Mouse (Mus musculus): ENCODE measurements around the gene Rnf187. TPM values are rescaled to one million over a fixed set of nuclear protein-coding genes. Genes with fewer than 3 reads are reported as not detected.
A peak's percentile ranks its signal among the peaks of the same experiment; 100 is the strongest.

Rnf187 gene
- polyA plus RNA-seq, 1 experiment = 160 TPM

- Histone ChIP-seq H3K4me1 (ENCODE audit: control insufficient read depth, insufficient read depth, insufficient read length, low read length) (peaks cover 7% of the 10 kb centered on the region), H3K27me3 (ENCODE audit: control insufficient read depth, insufficient read depth, low read length) (no peaks in the 10 kb centered on the region), H3K27ac (ENCODE audit: insufficient read depth, low read depth, low read length) (no peak overlapping the region), H3K36me3 (ENCODE audit: control insufficient read depth, insufficient read depth, low read length) (no peaks in the 10 kb centered on the region), H3K4me3 (ENCODE audit: low read depth, low read length) (no peak overlapping the region)
- 60% methylated on average over 12 of the region's 12 CpGs for WGBS
- TF ChIP-seq POLR2A (IDR thresholded peaks at IDR 0.05; ENCODE audit: low read depth, low read length) = no peak
- no peak for TF ChIP-seq CTCF (IDR thresholded peaks at IDR 0.05; ENCODE audit: extremely low read depth, insufficient read length, insufficient replicate concordance, low read depth, low read length)
Observed at GRCm38 (mm10) chr11:58965001-58965760, 26.5 kb upstream of the Rnf187 start.

GRCm38 (mm10) chr11:58964216-58964615 lies 25.5 kb upstream of the Rnf187 start:
- H3K27me3 ChIP-seq (ENCODE audit: control insufficient read depth, insufficient read depth, low read length) = no peaks in the 10 kb centered on the region
- no peak overlapping the region for H3K27ac ChIP-seq (ENCODE audit: insufficient read depth, low read depth, low read length)
- H3K36me3 ChIP-seq (ENCODE audit: control insufficient read depth, insufficient read depth, low read length) = no peaks in the 10 kb centered on the region
- WGBS = 83% methylated on average over 7 of the region's 7 CpGs
- TF ChIP-seq CTCF (IDR thresholded peaks at IDR 0.05; ENCODE audit: extremely low read depth, insufficient read length, insufficient replicate concordance, low read depth, low read length) (no peak), POLR2A (IDR thresholded peaks at IDR 0.05; ENCODE audit: low read depth, low read length) (no peak)
- peaks cover 7% of the 10 kb centered on the region for H3K4me1 ChIP-seq (ENCODE audit: control insufficient read depth, insufficient read depth, insufficient read length, low read length)
- H3K4me3 ChIP-seq (ENCODE audit: low read depth, low read length) = no peak overlapping the region

- Histone ChIP-seq H3K27ac (ENCODE audit: insufficient read depth, low read depth, low read length) (no peak overlapping the region), H3K4me3 (ENCODE audit: low read depth, low read length) (no peak overlapping the region), H3K36me3 (ENCODE audit: control insufficient read depth, insufficient read depth, low read length) (no peaks in the 10 kb centered on the region), H3K4me1 (ENCODE audit: control insufficient read depth, insufficient read depth, insufficient read length, low read length) (peaks cover 7% of the 10 kb centered on the region), H3K27me3 (ENCODE audit: control insufficient read depth, insufficient read depth, low read length) (no peaks in the 10 kb centered on the region)
- TF ChIP-seq POLR2A (IDR thresholded peaks at IDR 0.05; ENCODE audit: low read depth, low read length) (no peak), CTCF (IDR thresholded peaks at IDR 0.05; ENCODE audit: extremely low read depth, insufficient read length, insufficient replicate concordance, low read depth, low read length) (no peak)
- 22% methylated on average over 17 of the region's 17 CpGs for WGBS
Observed at GRCm38 (mm10) chr11:58963543-58963942, 24.8 kb upstream of the Rnf187 start.

GRCm38 (mm10) chr11:58961364-58962177 lies 22.9 kb upstream of the Rnf187 start:
- Histone ChIP-seq H3K27me3 (ENCODE audit: control insufficient read depth, insufficient read depth, low read length) (no peaks in the 10 kb centered on the region), H3K27ac (ENCODE audit: insufficient read depth, low read depth, low read length) (no peak overlapping the region), H3K4me1 (ENCODE audit: control insufficient read depth, insufficient read depth, insufficient read length, low read length) (peaks cover 9% of the 10 kb centered on the region), H3K4me3 (ENCODE audit: low read depth, low read length) (no peak overlapping the region), H3K36me3 (ENCODE audit: control insufficient read depth, insufficient read depth, low read length) (peaks cover 2% of the 10 kb centered on the region; the same call in 1 of the 2 replicates)
- WGBS = 79% methylated on average over 50 of the region's 50 CpGs
- TF ChIP-seq CTCF (IDR thresholded peaks at IDR 0.05; ENCODE audit: extremely low read depth, insufficient read length, insufficient replicate concordance, low read depth, low read length) (no peak), POLR2A (IDR thresholded peaks at IDR 0.05; ENCODE audit: low read depth, low read length) (no peak)

- H3K27ac ChIP-seq (ENCODE audit: insufficient read depth, low read depth, low read length) = no peak overlapping the region
- no peaks in the 10 kb centered on the region for H3K27me3 ChIP-seq (ENCODE audit: control insufficient read depth, insufficient read depth, low read length)
- under 1% methylated on average over 40 of the region's 40 CpGs for WGBS
- H3K36me3 ChIP-seq (ENCODE audit: control insufficient read depth, insufficient read depth, low read length) = peaks cover 2% of the 10 kb centered on the region; the same call in 1 of the 2 replicates
- peaks cover 4% of the 10 kb centered on the region for H3K4me1 ChIP-seq (ENCODE audit: control insufficient read depth, insufficient read depth, insufficient read length, low read length)
- TF ChIP-seq POLR2A (IDR thresholded peaks at IDR 0.05; ENCODE audit: low read depth, low read length) (no peak), CTCF (IDR thresholded peaks at IDR 0.05; ENCODE audit: extremely low read depth, insufficient read length, insufficient replicate concordance, low read depth, low read length) (peak; percentile 6; the same call in 1 of the 2 replicates)
- H3K4me3 ChIP-seq (ENCODE audit: low read depth, low read length) = peak overlapping the region; percentile 60
Observed at GRCm38 (mm10) chr11:58959921-58960465, 21.3 kb upstream of the Rnf187 start.

- Histone ChIP-seq H3K36me3 (ENCODE audit: control insufficient read depth, insufficient read depth, low read length) (peaks cover 2% of the 10 kb centered on the region; the same call in 1 of the 2 replicates), H3K27ac (ENCODE audit: insufficient read depth, low read depth, low read length) (no peak overlapping the region; the same call in 1 of the 2 replicates), H3K4me3 (ENCODE audit: low read depth, low read length) (peak overlapping the region; percentile 60; the same call in 1 of the 2 replicates), H3K4me1 (ENCODE audit: control insufficient read depth, insufficient read depth, insufficient read length, low read length) (peaks cover 4% of the 10 kb centered on the region), H3K27me3 (ENCODE audit: control insufficient read depth, insufficient read depth, low read length) (no peaks in the 10 kb centered on the region)
- TF ChIP-seq POLR2A (IDR thresholded peaks at IDR 0.05; ENCODE audit: low read depth, low read length) (no peak), CTCF (IDR thresholded peaks at IDR 0.05; ENCODE audit: extremely low read depth, insufficient read length, insufficient replicate concordance, low read depth, low read length) (no peak)
- WGBS = 25% methylated on average over 15 of the region's 15 CpGs
Observed at GRCm38 (mm10) chr11:58959186-58959825, 20.6 kb upstream of the Rnf187 start.

Data from small intestine, adult 2 months (tissue).